Mouse (Mus musculus) bone marrow, adult 2 months (tissue): ENCODE measurements at regions not wholly inside any gene's neighbourhood (a gene's known extent, or its start where the extent isn't known, plus 50 kb on each side); places are given as distances from the start of the nearest gene placed in this dataset.

Experiments
- CTCF ChIP-seq: fragments of 200-500 bp; IDR thresholded peaks from 2 replicates; pipeline ENCODE4 v1.5.1; 2011; ENCODE audit warnings: low read length, control low read depth; ENCODE audit not compliant: control insufficient read depth, insufficient read depth
- POLR2A ChIP-seq: fragments of 200-500 bp; IDR thresholded peaks from 2 replicates; pipeline ENCODE4 v1.6.1; 2011; ENCODE audit warnings: low read depth, mild to moderate bottlenecking, control low read depth, low read length, borderline replicate concordance; ENCODE audit not compliant: control insufficient read depth

DNA sequence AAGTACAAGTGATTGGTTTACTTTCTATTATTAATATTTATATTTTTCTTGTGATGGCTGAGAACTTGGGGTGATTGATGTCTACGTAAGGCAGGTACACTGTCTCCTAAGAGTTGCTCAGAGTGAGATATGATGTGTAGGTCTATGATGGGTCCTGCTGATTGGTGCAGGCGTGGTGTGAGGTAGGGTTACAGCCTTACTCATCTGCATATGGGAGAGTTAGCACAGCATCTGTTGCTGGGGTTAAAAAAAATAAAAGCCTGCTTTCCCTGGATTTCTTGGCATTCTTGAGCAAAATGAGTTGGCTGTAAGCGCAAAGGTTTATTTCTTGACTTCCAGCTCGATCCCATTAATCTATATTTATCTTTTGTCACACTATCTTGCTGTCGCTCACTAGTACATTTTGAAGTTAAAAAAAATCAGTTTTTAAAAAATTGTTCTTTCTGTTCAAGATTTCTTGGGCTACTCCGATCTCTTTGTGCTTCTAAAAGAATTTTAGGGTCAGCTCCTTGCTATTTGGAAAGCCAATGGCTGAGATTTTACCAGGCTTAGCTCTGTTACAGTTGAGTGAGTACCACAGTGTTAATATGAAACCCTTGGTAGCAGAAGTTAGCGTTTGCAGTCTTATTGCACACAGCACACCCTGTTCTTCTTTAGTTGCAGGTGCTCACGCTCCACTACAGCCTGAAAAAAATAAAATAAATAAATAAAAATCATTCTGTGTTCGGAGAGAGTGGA, 482.0 kb downstream of the Plekhb2 start:
- no peak for TF ChIP-seq CTCF
- TF ChIP-seq POLR2A: no peak
